Mouse (Mus musculus) ovary, postnatal 10 days (tissue): ENCODE results near the gene Zmynd8.
A peak's percentile ranks its signal among the peaks of the same experiment; 100 is the strongest.

Source experiments
- DNase-seq: peaks from one replicate; pipeline ENCODE4 v3.0.0; 2022; ENCODE audit warnings: low spot score

Zmynd8 gene

DNA sequence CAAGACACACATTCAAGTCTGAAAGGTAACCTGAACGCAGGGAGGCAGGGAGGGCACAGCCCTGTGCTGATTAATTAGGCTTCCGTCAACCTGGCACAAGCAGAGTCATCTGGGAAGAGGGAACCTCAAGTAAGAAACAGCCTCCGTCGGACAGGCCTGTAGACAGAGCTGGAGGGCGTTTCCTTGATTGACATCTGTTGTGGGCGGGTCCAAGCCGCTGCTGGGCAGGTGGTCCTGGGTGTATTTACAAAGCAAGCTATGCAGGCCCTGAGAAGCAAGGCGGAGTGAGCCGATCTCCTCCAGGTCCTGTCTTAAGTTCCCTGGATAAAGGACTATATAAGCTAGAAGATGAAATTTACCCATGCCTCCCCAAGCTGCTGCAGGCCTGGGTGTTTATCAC, 65.3 kb downstream of the Zmynd8 start:
- DNase-seq = no peak

DNA sequence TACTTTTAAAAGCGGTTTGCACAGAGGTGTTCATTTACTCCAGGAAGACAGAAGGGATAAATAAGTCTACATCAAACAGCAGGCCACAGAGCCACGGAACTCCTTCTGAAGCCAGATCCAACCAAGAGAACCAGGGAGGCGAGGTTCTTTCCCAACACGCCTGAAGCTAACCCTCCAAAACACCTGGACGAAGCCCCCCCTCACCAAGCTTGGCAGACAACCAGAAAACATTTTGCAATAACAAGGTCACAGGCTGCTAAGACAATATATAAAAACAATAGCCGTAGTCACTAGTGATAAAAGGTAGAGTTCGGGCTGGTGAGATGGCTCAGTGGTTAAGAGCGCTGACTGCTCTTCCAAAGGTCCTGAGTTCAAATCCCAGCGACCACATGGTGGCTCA, 66.1 kb downstream of the Zmynd8 start:
- no peak for DNase-seq

DNA sequence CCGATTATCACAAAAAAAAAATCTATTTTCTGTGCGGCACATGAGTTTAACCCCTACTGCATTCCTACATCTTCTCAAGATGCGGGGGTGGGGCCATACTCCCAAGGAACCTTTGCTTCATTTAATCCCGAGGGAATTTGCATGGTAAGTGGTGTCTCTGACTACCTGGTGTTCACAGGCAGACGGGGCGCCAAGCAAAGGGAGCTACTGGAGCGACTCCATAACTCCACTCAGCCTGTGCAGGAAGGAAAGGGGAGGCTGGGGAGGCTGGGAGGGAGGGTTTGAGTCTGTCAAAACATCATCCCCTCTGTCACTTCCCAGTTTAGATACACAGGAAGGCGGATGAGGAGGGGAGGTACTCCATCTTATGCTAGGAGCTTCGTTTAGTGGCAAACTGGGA, 66.5 kb downstream of the Zmynd8 start:
- no peak for DNase-seq

DNA sequence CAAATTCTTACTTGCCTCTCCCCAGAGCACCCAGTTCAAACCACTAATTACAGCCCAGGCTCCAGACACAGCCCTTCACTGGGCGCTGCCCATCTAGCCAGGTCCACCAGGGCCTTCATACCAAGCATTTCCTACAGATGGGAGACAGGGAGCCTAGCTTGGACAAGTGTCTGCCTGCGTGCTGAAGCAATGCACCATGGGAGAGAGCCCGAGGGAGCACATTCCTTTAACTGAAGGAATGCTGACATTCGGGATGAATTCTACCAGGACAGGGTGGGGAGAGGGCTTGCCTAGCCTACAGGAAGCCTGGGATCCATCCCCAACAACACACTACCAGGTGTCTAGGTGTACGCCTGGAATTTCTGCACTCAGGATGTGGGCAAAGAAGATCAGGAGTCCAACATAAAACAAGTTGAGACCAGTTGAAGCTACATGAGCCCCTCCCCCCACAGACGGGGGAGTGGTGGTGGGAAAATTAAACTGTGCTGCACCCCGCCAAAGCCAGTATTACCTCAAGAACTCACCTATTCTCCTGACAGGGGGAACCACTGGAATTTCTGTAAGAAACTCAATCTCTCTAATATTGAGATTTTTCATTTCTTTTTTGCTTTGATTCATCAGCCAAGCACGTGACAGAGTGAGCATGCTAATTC, 67.1 kb downstream of the Zmynd8 start:
- DNase-seq = no peak

DNA sequence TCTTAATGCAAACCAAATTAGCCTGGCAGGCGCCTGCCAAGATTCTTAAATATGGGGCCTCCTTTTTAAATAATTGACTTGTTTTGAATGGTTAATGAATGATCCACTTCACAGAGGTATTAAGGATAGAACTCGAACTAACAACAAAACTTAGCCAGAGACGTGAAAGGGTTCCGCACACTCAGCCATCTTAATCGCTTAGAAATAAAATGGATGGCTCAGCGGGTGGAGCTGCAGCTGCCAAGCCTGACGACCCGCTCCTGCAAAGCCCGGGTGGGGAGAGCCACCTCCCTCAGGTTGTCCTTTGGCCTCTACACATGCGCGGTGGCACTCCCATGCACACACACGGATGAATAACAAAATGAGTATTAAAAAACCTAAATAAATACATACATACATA, 70.0 kb downstream of the Zmynd8 start:
- DNase-seq = no peak

DNA sequence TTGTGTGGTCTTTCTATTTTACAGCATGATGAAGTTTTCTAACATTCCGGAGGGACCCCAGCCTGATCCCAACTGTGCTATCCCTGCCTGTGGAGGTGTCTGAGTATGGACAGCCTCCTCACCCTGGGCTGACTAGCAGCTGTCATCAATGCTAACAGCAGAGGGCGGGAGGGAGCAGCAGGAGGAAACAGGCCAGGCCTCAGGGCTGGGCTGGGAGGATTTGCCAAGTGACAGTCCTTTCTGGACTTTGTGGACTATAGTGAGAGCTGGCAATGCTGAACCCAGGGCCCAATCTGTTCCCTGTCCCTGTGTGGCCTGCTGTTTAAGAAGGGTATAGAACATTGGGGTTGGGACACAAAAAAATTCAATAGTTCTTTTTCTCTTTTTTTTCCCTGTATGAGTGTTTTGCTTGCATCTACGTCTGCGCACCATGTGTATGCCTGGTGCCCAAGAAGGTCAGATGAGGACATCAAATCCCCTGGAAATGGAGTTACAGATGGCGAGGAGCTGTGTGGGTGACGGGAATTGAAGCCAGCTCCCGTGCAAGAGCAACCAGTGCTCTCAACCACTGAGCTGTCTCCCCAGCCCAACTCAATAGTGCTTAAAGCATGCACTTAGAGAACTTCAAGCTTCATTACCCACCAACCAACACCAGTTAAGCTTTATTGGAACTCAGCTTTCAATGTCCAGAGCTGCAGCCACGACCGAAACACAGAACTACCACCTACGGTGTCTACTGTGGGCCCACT, 72.7 kb downstream of the Zmynd8 start:
- DNase-seq = peak; percentile 54

DNA sequence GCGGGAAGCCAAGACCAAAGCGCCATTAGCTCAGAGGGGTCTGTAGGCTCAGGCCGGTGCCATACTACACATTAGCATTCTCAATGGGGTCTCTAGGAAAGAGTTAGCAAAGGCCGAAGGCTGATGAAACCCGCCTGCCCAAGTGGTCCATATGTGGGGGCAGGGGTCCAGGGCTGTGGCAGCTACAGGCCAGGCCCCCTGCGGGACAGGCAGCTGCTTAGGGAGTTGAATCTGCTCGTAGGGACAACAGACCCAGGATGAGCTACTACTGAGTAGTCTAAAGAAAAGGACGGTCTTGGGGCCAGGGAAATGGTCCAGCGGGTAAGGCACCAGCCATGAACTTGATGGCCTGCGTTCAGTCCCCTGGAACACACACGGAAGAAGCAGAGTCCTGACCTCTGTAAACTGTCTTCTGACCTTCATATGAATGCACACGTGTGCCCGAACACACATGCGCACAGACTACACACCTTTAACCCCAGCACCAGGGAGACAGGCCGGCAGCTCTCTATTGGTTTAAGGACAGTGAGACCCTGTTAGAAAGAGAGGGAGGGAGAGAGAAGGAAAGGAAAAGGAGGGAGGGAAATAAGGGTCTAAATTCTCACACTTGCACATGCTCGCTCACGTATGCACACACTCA, 73.4 kb downstream of the Zmynd8 start:
- DNase-seq = no peak

DNA sequence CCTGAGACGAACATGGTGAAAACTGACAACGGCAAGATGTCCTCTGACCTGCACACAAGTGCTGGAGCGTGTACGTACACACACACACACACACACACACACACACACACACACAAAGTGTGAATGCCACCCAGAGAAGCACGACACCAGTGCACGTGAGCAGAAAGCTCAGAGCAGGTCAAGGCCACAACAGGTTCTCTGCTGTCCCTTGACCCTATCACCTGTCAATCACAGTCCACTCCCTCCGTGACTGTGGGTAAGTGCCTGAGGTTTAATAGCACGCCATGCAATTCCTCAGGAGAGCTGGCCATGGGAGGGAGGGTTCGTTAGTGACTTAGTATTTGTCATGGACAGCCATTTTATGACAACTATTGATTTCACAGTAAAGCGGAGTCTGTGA, 74.0 kb downstream of the Zmynd8 start:
- DNase-seq = no peak

DNA sequence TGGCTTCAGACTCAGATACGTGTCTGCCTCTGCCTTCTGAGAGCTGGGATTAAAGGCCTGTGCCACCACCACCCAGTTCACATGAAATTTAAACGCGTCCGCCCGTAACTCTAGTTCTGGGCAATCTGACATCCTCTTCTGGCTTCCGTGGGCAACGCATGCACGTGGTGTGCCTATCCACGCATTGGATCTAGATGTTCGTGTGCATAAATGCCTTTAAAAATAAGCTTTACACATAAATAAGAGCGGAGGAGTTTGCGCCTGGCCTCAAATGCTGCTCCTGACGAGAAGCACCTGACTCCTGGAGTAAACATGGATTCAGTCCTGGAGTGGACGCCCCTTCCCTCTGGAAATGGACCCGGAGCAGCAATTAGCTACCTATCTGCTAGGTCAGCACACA, 76.3 kb downstream of the Zmynd8 start:
- no peak for DNase-seq

DNA sequence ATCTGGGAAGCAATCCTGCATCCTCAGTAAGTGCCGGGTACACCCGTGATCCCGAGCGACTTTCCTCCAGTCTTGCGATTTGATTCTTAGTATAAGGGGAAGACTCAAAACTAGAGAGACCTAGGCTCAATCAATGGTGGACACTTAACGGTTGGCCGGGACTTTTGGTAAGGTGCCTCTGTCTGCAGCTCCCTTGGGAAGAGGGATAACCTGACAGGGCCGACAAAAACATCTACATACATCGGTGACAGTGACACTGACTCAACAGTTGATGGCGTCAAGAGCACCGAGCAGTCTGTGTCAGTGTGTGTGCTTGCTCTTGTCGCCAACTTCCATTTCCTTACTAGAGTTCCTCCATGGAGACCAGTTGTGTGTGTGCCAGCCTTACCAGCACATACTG, 77.1 kb downstream of the Zmynd8 start:
- DNase-seq = no peak

DNA sequence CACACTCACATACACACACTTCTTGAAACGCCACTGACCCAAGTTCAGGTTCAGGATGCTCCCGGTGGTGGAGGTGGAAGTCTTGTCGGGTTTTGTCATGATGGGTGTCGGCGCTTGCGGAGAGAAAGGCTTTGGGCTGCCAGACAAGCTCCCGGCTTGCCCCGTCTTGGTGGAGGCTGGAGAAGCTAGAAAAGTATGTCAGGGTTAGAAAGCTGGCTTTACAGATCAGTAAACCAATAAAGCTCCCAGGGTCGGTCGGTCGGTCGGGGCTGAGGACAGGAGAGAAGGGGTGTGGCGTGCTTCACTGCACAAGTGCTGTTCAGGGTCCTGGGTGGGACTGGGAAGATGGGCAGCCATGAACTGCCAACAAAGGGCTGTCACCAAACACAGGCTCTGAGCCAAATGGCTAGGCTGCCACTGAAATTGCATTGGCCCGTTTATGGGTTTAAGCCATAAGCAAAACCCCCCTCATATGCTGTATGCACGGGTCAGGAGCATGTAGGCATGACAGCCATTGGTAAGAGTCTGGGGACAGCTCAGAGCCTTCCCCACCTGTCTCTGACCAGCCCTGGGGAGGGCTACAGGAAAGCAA, 78.2 kb downstream of the Zmynd8 start:
- no peak for DNase-seq

DNA sequence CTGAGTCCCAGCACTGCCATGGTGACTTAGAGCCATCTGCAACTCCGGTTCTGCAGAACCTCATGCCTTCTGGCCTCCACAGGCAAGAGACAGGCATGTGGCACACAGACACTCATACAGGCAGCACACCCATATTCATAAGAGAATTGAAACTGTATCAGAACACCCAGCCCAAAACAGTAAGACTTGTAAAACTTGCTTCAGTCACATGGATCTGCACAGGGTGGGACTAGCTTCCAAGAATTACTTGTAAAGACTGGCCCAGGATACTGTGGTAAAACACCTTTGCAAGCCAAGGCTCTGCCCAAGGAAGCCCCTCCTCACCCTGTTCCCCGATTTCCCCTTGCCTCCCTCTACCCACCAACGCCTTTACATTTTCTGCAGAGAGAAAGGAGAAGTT, 78.7 kb downstream of the Zmynd8 start:
- DNase-seq = no peak

DNA sequence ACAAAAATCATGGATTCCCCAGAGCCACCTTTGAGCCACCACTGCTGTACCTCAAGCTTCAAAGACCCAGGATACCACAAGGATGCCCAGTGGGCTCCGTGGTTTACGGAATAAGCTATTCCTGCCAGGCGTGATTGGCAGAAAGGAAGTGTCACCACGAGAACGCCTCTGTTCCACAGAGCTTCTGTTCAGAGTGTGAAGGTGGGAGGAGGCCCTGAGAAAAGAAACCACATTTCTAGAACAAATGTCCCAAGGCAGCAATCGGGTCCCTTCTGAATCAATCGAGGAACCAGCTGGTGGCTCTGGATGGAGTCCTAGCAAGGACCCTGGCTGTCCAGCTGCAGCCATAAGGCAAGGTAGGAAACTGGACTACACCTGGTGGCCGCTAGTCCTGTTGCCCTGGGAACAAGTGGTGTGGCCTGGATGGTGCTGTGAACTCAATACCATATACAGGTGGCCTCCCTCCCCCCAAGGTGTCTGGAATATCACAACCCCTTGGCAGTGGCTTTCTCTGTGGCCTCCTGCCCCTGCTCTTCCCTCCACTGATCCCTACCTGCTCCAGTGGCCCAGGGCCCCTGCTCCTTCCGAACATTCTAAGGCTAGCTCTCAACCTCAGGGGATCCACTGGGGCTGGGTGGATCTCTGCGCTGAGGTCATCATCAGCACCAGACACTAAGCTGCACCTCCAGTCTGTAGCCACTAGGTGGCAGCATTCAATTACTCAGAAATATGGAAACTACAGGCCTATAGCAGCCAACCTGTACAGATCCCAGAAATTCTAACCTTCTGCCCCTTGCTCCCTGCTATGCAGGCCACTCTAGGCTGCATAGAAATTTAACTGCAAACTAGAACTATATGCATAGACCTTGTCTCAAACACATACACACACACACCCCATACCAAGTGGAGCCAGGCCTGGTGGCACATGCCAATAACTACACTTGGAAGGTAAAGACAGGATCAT, 79.5 kb downstream of the Zmynd8 start:
- no peak for DNase-seq

DNA sequence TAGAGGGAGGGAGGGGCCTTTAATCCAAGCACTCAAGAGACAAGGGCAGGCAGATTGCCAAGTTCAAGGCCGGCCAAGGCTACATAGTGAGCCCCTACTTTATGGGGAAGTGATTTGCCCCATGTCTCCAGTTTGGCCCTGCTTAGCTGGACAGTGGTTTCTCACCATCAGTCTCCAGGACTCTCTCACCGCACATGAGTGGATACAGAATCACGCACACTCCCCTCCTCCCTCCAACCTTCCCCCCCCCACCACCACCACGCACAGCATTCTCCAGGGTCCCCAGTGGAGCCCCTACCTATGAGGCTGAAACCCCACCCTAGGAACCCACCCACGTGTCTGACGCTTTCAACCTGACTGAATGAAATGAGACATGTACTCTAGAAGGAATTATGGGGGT, 80.2 kb downstream of the Zmynd8 start:
- no peak for DNase-seq

DNA sequence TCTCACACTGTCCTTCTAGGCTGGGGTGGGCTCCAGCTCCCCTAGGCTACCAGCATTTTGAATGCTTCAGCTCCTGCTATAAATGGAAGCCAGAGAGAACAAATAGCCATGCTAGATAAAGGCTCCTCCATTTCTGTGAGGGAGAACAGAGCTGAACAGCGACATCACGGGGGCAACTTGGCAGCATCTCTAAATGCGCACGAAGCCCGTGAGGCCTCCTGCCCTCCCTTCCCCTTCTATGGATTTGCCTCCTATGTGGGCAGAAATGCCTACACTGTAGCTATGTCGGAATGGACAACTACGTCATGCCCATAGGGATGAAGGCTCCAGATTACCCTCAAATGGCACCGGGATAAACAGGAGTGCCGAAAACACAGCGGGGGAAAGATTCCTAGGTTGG, 81.4 kb downstream of the Zmynd8 start:
- DNase-seq = no peak

DNA sequence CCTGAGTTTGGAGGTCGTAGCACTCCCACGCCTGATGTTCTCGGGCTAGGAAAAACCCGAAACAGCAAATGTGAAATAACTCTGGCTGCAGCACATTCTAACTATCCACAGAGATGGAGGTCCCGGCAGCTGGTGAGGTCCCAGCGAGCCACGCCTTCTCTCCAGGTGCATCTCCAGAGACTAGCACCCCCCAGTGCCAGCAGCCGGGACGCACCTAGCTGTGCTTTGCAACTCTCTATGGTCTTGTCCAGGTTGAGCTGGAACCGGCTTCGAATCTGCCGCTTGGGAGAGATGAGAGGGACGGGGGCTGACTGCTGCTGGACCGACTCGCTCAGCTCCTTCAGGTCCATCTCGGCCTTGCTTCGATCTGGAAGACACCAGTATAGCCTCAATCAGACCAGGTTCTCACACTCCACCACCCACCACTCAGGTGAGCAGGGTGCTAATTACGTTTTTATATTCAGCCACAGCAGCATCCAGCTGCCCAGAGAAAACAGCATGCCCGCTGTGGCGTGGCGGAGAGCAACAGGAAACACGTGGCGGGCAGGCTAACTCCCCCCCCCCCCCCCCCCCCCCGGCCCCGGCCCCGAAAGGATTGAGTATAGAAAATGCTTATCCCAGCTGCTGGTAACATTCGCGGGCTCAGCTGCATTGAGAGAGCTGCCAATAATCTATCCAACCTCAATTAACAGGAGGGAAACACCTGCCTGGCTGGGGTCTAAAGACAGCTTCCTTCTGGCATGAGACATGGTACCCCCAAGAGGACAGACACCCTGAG, 83.5 kb downstream of the Zmynd8 start:
- DNase-seq = no peak

DNA sequence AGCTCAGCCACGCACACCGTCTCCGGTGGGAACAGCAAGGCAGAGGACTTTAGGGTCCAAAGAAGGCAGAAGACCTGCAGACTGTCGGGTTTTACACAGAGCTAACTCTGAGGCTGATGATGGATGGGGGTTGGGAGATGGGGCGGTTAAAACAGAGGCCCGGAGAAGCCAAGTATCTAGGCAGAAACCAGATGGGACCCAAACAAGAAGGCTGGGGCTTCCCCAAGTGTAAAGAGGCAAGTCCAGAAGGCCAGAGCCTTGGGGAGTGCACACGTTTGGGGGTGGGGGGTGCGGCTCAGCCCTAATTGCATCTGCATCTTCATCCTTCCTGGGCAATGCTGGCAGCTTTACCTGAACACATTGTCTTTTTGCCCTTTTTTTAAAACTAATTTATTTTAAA, 85.9 kb downstream of the Zmynd8 start:
- DNase-seq = no peak

DNA sequence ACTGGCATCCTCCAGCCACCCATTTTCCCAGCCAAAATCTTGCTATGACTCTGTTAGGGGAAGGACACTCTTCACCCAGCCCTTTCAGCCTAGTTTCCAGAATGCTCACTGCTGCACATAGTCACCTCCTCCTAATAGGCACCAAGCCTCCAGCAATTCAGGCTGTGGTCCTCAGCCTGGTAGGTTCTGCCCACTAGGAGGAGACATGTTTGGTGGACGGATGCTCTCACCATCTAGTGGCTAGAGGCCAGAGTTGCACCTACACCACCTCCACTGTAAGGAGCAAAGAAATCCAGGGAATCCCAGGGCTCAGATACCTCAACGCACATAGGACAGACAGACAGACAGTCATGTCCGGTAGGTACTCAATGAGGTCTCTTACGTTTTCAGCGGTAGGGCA, 87.3 kb downstream of the Zmynd8 start:
- no peak for DNase-seq

DNA sequence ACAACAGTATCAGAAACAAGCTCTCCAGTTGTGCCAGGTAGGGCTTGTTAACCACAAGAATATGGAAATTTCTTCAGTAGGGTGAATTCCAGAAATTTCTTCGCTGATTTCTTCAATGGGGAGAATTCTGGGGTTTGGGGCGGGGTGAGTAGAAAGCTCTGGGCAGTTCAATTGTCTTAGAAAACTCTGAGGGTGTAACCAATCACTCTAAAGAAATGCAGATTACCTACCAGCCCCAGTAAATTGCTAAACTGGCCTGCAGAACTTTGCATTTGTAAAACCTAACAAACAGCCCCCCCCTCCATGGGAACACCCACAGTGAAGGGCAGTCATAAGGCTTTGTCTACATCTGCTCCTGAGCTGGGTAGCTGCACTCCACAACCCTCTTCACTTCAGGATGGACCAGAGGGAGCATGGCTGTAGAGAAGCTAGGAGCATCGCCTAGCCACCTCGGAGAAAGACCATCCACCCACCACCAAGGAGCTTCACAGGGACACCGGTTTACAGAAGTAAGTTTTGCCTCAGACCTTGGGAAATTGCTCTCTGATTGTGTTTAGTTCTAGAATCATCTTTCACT, 88.8 kb downstream of the Zmynd8 start:
- DNase-seq = no peak

DNA sequence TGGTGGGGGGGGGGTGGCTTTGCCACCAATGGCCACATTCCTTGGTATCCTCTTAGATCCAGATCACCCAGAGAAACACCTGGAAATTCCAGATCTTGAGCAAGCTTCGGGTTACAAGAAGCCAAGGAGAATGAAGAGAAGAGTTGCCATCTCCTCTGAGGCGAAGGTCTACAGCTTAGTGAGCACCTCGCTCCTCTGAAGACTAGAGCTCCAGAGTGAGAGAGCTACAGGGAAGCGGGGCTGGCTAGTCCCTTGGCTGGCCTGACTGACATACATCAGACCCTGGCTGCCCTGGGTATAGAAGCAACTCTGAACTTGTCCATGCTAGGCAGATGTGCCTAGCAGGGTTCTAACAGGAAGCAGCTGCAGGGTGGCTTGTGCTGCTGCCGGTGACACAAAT, 89.7 kb downstream of the Zmynd8 start:
- DNase-seq = no peak
